Mouse (Mus musculus): ENCODE data around the gene Layn. TPM values are rescaled to one million over a fixed set of nuclear protein-coding genes. Genes with fewer than 3 reads are reported as not detected.
A peak's percentile ranks its signal among the peaks of the same experiment; 100 is the strongest.

Layn gene
- polyA plus RNA-seq, 1 experiment from 2014 or later, result 1.7 TPM

DNA sequence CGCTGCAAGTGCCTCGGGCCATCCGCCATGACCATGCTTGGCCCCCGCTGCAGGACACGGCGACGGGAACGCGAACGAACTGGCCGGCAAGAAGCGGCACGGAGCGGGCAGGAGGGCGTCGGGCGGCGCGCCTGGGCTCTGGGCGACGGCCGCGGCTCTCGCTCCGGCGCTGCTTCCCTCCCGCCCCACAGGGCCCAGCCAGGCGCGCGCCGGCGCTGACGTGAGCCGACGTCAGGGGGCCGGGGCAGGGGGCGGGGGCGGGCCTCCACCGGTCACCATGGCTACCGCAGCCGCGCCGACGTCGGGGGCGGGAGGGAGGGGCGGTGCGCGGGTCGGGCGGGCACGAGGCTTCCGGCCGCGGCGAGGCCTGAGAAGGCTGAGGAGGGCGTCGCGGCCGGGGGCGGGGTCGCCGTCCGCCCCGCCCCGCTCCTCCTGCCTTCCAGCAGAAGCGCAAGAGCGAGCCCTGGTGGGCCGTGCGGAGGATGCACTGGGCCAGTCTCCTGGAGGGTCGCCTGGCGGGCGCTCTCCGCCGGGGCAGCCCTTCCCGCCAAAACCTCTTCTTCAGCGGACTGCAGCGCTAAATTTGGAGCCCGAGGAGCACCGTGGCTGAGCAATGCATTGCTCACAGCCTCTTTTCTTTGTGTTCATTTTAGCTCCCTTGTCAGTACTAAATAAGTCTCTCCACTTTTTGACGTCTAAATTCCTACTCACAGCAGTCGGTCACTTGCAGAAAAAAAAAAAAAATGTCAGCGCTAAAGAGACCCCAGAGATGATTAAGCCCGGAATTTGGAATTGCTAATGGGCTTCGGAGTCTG, 67.8 kb downstream of the Layn start, which contains the start of gene Sik2:
TSS of gene Sik2 (minus strand) at position 233 of the 815 bp plus-strand sequence.
- Histone ChIP-seq H3K4me1 (replicated peaks; ENCODE audit: control insufficient read depth, insufficient read depth, low read length) (0 out of 2 replicates have a peak, but pooled peaks cover 2% of the 10 kb centered on the region), H3K9me3 (ENCODE audit: control insufficient read depth) (no peaks in the 10 kb centered on the region), H3K4me3 (ENCODE audit: low read depth, low read length) (peak within 1 kb of the TSS; percentile 78), H3K36me3 (ENCODE audit: control insufficient read depth, insufficient read depth) (no peaks in the 10 kb centered on the region), H3K4me2 (replicated peaks; ENCODE audit: low read depth) (peak within 1 kb of the TSS; percentile 95), H3K9ac (ENCODE audit: low read depth, low read length) (peak within 1 kb of the TSS; percentile 78), H3K27me3 (replicated peaks; ENCODE audit: control insufficient read depth, insufficient read depth, low read length) (no peaks in the 10 kb centered on the region), H3K27ac (ENCODE audit: low read depth, low read length) (peak within 1 kb of the TSS; percentile 81)
- peak; percentile 98 for ATAC-seq
- WGBS, result under 1% methylated on average over 63 of the region's 85 CpGs
- peak; percentile 97 for TF ChIP-seq CTCF (IDR thresholded peaks at IDR 0.05; ENCODE audit: low read depth)

DNA sequence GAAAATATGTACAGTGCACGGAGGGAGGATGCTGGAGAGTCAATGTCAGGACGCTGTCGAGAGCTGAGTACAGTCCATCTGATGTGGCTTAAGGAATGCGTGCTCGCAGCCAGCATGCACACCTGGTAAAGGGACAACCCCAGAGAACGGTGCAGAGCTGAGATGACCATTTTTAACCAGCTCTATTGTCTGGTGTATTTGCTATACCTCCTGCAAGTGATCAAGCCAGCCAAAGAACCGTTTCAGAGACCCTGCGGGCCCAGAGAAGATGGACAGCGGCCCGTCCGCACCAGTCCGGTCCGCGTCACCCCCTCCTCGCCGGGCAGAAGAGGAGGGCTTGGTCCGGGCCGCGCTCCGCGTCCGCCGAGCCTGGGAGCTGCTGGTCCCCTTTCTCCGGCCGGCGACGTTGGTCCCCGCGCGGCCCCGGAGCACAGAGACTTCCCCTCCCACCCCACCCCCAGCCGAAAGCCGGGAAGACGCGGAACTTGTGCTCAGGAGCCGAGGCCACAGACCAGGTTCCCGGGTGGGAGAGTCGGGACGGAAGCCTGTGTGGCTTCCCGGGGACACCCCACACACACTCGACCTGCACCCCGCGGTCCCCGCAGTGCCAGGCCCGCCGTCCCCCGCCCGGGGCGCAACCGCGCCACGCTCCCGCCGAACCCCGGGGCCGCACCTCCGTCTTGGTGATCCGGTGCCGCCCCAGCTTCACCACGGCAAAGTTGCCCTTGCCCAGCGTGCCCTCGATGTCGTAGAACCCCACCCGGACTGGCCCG, 68.6 kb downstream of the Layn start:
- under 1% methylated on average over 58 of the region's 65 CpGs for WGBS
- H3K27me3 ChIP-seq (replicated peaks; ENCODE audit: control insufficient read depth, insufficient read depth, low read length), result no peaks in the 10 kb centered on the region
- H3K4me1 ChIP-seq (replicated peaks; ENCODE audit: control insufficient read depth, insufficient read depth, low read length), result 0 out of 2 replicates have a peak, but pooled peaks cover 2% of the 10 kb centered on the region
- H3K4me2 ChIP-seq (replicated peaks; ENCODE audit: low read depth), result peak overlapping the region; percentile 95
- H3K27ac ChIP-seq (ENCODE audit: low read depth, low read length), result peak overlapping the region; percentile 81
- H3K4me3 ChIP-seq (ENCODE audit: low read depth, low read length), result peak overlapping the region; percentile 78
- H3K9ac ChIP-seq (ENCODE audit: low read depth, low read length), result peak overlapping the region; percentile 78
- peak; percentile 70 for ATAC-seq
- H3K9me3 ChIP-seq (ENCODE audit: control insufficient read depth), result no peaks in the 10 kb centered on the region
- H3K36me3 ChIP-seq (ENCODE audit: control insufficient read depth, insufficient read depth), result no peaks in the 10 kb centered on the region
- TF ChIP-seq CTCF (IDR thresholded peaks at IDR 0.05; ENCODE audit: low read depth), result peak; percentile 1; the same call in 1 of the 2 replicates

DNA sequence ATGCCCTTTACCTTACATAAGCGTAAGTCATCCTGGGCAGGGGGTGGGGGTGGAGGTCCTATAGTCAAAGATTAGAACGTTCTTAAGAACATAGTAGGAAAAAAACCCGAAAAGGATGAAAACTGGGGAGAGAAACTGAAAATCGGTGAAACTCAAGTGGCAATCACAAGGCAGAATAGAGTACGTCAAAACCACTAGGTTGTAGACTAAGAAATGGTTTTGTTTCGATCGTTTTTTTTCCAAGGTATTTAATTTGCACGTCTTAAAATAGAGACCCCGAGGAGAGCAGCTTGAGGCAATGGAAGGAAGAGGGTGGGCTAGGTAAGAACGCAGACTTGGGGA, 69.2 kb downstream of the Layn start:
- H3K4me1 ChIP-seq (replicated peaks; ENCODE audit: control insufficient read depth, insufficient read depth, low read length), result 0 out of 2 replicates have a peak, but pooled peaks cover 2% of the 10 kb centered on the region
- no peaks in the 10 kb centered on the region for H3K27me3 ChIP-seq (replicated peaks; ENCODE audit: control insufficient read depth, insufficient read depth, low read length)
- 17% methylated on average over 10 of the region's 10 CpGs for WGBS
- peak overlapping the region; percentile 78 for H3K9ac ChIP-seq (ENCODE audit: low read depth, low read length)
- no peaks in the 10 kb centered on the region for H3K36me3 ChIP-seq (ENCODE audit: control insufficient read depth, insufficient read depth)
- peak overlapping the region; percentile 78 for H3K4me3 ChIP-seq (ENCODE audit: low read depth, low read length)
- peak overlapping the region; percentile 95 for H3K4me2 ChIP-seq (replicated peaks; ENCODE audit: low read depth)
- no peak for TF ChIP-seq CTCF (IDR thresholded peaks at IDR 0.05; ENCODE audit: low read depth)
- no peak overlapping the region for H3K27ac ChIP-seq (ENCODE audit: low read depth, low read length)
- ATAC-seq, result no peak
- no peaks in the 10 kb centered on the region for H3K9me3 ChIP-seq (ENCODE audit: control insufficient read depth)

DNA sequence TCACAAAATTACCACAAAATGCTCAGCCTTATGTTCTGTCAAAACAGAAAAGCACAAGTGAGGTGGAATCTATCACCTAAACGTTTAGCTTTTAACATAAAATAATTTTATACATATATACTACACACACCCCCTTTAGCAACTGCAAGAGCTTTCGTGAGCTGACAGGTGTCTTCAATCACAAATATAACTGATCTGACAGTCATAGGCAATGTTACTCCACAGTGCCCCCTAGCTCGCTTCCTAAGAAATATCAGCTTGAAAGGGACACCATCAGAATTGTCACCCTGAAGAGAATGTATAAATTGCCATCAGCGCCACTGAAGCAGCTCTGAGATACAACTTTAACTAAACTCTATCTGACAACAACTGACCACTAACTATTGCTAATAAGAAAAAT, 70.0 kb downstream of the Layn start:
- Histone ChIP-seq H3K4me3 (ENCODE audit: low read depth, low read length) (no peak overlapping the region), H3K4me1 (replicated peaks; ENCODE audit: control insufficient read depth, insufficient read depth, low read length) (0 out of 2 replicates have a peak, but pooled peaks cover 2% of the 10 kb centered on the region), H3K9me3 (ENCODE audit: control insufficient read depth) (no peaks in the 10 kb centered on the region), H3K4me2 (replicated peaks; ENCODE audit: low read depth) (no peak overlapping the region), H3K36me3 (ENCODE audit: control insufficient read depth, insufficient read depth) (no peaks in the 10 kb centered on the region), H3K27me3 (replicated peaks; ENCODE audit: control insufficient read depth, insufficient read depth, low read length) (no peaks in the 10 kb centered on the region), H3K27ac (ENCODE audit: low read depth, low read length) (no peak overlapping the region), H3K9ac (ENCODE audit: low read depth, low read length) (no peak overlapping the region)
- ATAC-seq, result no peak
- TF ChIP-seq CTCF (IDR thresholded peaks at IDR 0.05; ENCODE audit: low read depth), result peak; percentile 86
- WGBS, result 5% methylated on average over 4 of the region's 4 CpGs

MicroRNA genes within 50 kb of the gene (microRNA counts, 519-probe panel; counts per million panel counts)
- not detected for microRNA mmu-miR-34b-3p
- microRNA mmu-miR-34b-5p, result 1,721 counts per million, percentile 9 among the panel's probes with 10 or more counts
- 4,340 counts per million, percentile 66 among the panel's probes with 10 or more counts for microRNA mmu-miR-34c

Small RNAs within 50 kb of the gene (microRNA-seq; reads per million reads assigned to microRNA genes)
- 12.8 reads per million, percentile 24 among the genes with 10 or more reads in this experiment for gene Mir34b
- gene Mir34c, result 246 reads per million, percentile 60 among the genes with 10 or more reads in this experiment

Other genes with a start within 250 kb of the Layn start
- 20.0 and 21.4 TPM in 2 replicates for gene Ppp2r1b, start 231.8 kb downstream of the Layn start, polyA plus RNA-seq (2015; fragmentation: Nextera tagmentation; extraction: Ambion mirVana)
- 8.0 and 9.2 TPM in 2 replicates for gene Sik2, start 68.0 kb downstream of the Layn start, polyA plus RNA-seq (2015; fragmentation: Nextera tagmentation; extraction: Ambion mirVana)
- not detected in 2 replicates for gene Btg4, start 16.2 kb downstream of the Layn start, polyA plus RNA-seq (2015; fragmentation: Nextera tagmentation; extraction: Ambion mirVana)
- gene 4833427G06Rik, start 25.0 kb upstream of the Layn start, polyA plus RNA-seq (2015; fragmentation: Nextera tagmentation; extraction: Ambion mirVana), result not detected in 2 replicates
- gene Gm32742, start 88.4 kb upstream of the Layn start, polyA plus RNA-seq (2015; fragmentation: Nextera tagmentation; extraction: Ambion mirVana), result not detected in 2 replicates
- 0.08 and 0.09 TPM in 2 replicates for gene Pou2af1, start 136.6 kb upstream of the Layn start, polyA plus RNA-seq (2015; fragmentation: Nextera tagmentation; extraction: Ambion mirVana)
- 1.3 and 1.7 TPM in 2 replicates for gene Colca2, start 201.5 kb upstream of the Layn start, polyA plus RNA-seq (2015; fragmentation: Nextera tagmentation; extraction: Ambion mirVana)